Mouse (Mus musculus) kidney, embryonic 16.5 days (tissue): Measurements from ENCODE around the gene Ddit4. TPM values are rescaled to one million over a fixed set of nuclear protein-coding genes. Genes with fewer than 3 reads are reported as not detected.

Source experiments
- ATAC-seq: fragments of 200-750 bp; cut with Nextera tagmentation; 2 replicates; pipeline ENCODE4 v1.8.0; 2017; ENCODE audit warnings: moderate TSS enrichment; ENCODE audit not compliant: low FRiP score, low TSS enrichment
- H3K27ac ChIP-seq: fragments of 300-500 bp; sonication (generic); 2 replicates; pipeline ENCODE4 v1.5.1; 2014; ENCODE audit warnings: low read length
- H3K27me3 ChIP-seq: fragments of 300-500 bp; sonication (generic); 2 replicates; pipeline ENCODE4 v1.6.1; 2014; ENCODE audit warnings: low read length, control low read depth, mixed read lengths; ENCODE audit not compliant: insufficient read depth
- H3K36me3 ChIP-seq: fragments of 300-500 bp; sonication (generic); 2 replicates; pipeline ENCODE4 v1.6.1; 2014; ENCODE audit warnings: low read length, control low read depth, mixed read lengths; ENCODE audit not compliant: insufficient read depth
- H3K4me1 ChIP-seq: fragments of 300-500 bp; sonication (generic); 2 replicates; pipeline ENCODE4 v1.6.1; 2014; ENCODE audit warnings: low read length, control low read depth, mixed read lengths; ENCODE audit not compliant: insufficient read depth
- H3K4me2 ChIP-seq: fragments of 300-500 bp; sonication (generic); replicated peaks from 2 replicates; pipeline ENCODE4 v1.6.1; 2014; ENCODE audit warnings: low read depth, low read length
- H3K4me3 ChIP-seq: fragments of 300-500 bp; sonication (generic); 2 replicates; pipeline ENCODE4 v1.5.1; 2014; ENCODE audit warnings: mild to moderate bottlenecking, low read length
- H3K9ac ChIP-seq: fragments of 300-500 bp; sonication (generic); replicated peaks from 2 replicates; pipeline ENCODE4 v1.6.1; 2014; ENCODE audit warnings: low read length
- H3K9me3 ChIP-seq: fragments of 300-500 bp; sonication (generic); 2 replicates; pipeline ENCODE4 v1.6.1; 2016; ENCODE audit warnings: low read length, control low read depth
- WGBS: fragments of 180-500 bp; shearing (Covaris S2); extraction: QIAGEN DNeasy Blood & Tissue Kit; methylation state at CpG from one replicate; pipeline ENCODE4 v1.1.7; 2014; 5-methylcytosine and 5-hydroxymethylcytosine counted together
- polyA plus RNA-seq: library from polyadenylated mRNA; unstranded; fragments of >200 nt; fragmentation: Nextera tagmentation; extraction: Ambion mirVana; gene quantifications from 2 replicates; pipeline ENCODE4 v1.2.1, GENCODE M21; 2015

The Ddit4 gene
- polyA plus RNA-seq, 1 experiment from 2014 or later: 31.9 TPM

DNA sequence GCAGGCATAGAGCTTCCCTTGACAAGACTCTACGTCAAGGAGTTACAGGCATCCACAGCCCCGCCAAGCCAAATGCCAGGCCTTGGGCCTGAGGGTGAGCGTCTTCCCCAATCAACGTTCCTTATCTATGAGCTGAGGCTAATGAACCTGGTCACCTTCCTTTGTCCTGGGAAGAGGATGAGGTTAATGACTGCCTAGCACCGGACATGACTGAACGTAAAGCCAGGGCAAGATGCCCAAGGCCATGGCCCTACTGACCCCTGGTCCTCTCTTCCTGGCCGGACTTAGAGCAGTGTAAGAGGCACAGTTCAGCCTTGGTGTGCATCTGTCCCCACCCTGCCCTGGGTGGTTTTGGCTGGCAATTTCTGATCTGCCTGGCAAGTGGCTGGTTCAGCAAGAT, 22.4 kb downstream of the Ddit4 start:
- H3K4me3 ChIP-seq: no peak overlapping the region
- no peak overlapping the region for H3K9ac ChIP-seq
- H3K27ac ChIP-seq: no peak overlapping the region
- H3K4me2 ChIP-seq: no peak overlapping the region
- 0 out of 2 replicates have a peak, but pooled peaks cover 8% of the 10 kb centered on the region for H3K4me1 ChIP-seq
- no peaks in the 10 kb centered on the region for H3K9me3 ChIP-seq
- no peak for ATAC-seq
- H3K36me3 ChIP-seq: no peaks in the 10 kb centered on the region
- H3K27me3 ChIP-seq: no peaks in the 10 kb centered on the region
- 74% methylated on average over 7 of the region's 7 CpGs for WGBS

DNA sequence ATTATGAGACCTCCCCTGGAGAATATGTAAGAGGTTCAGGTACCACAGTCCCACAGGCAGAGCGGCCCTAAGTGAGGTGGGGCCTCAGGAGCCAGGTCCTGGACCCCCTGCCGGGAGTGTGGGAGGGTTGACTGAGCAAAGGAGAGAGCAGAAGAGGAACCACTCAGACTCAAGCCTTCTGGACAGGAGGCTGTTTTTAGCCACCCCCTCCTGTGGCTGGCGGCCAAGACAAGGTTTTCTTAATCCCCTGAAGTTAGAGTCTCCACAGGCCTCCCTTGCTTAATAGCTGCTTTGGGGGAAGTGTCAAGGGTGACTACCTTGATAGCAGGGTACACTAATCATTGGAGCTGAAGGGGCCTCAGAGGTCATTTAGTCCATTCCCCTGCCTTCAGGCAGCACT, 27.3 kb downstream of the Ddit4 start:
- no peak overlapping the region for H3K4me3 ChIP-seq
- H3K27ac ChIP-seq: no peak overlapping the region
- no peaks in the 10 kb centered on the region for H3K36me3 ChIP-seq
- no peaks in the 10 kb centered on the region for H3K9me3 ChIP-seq
- no peak for ATAC-seq
- H3K4me1 ChIP-seq: peaks cover 31% of the 10 kb centered on the region
- 0 out of 2 replicates have a peak overlapping the region, but pooled peaks have one; percentile 41 for H3K9ac ChIP-seq
- whole genome bisulfite sequencing: 30% methylated on average over 3 of the region's 3 CpGs
- no peak overlapping the region for H3K4me2 ChIP-seq
- no peaks in the 10 kb centered on the region for H3K27me3 ChIP-seq

DNA sequence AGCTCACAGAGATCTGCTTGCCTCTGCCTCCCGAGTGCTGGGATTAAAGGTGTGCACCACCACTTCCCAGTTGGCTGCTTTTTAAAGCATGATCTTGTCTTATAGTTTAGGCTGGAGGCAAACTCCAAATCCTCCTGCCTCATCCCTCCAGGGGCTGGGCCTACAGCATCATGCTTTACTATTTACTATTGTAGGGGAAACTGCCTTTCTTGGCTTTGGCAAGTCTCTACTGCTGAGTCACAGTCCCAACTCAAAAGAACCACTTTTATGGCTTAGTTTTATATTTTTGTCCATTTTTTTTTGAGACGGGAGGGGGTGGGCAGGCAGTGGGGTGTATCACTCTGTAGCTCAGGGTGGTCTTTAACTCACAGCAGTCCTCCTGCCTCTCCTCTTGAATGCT, 28.1 kb downstream of the Ddit4 start:
- WGBS: 79% methylated on average over 2 of the region's 2 CpGs
- H3K9me3 ChIP-seq: no peaks in the 10 kb centered on the region
- no peaks in the 10 kb centered on the region for H3K36me3 ChIP-seq
- no peak for ATAC-seq
- no peak overlapping the region for H3K4me2 ChIP-seq
- no peaks in the 10 kb centered on the region for H3K27me3 ChIP-seq
- H3K27ac ChIP-seq: no peak overlapping the region
- H3K4me1 ChIP-seq: peaks cover 32% of the 10 kb centered on the region
- no peak overlapping the region for H3K4me3 ChIP-seq
- H3K9ac ChIP-seq: no peak overlapping the region

DNA sequence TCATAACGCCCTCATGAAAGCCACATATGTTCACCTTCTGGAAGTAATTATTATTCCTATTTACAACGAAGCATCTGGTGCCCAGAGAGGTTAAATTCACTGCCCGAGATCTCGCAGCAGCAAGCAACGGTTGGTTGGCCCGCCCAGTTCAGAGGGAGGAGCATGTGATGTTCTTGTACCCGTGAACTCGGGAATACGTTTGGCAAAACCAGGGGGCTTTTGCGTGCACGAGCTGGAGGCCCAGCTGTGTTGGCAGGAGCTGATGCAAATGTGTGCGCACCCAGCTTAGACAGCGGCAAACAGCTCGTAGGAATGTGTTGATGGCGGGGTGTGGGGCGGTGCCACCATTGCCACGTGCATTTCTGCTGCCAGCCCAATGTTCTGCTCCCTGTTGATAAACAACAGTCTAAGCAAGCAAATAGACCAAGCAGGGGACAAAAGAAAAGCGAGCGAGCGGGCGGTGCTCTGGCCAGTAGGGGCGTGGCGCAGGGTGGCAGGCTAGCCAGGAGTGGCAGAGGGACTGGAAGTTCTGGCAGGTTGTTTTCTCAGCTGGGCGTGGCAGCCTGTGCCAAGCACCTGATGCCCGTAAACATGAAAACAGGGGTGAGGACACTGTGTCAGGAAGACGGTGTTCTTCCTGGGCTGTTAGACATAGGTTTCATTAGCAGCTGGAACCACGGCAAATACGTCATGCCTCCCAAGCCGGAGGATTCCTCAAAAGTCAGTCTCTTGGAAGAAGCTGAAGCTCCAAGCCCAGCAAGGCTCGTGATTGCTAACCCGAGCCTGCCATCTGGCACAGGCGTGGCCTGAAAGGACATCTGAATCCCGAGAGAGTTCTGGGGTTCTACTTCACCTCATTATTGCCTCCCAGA, 30.6 kb downstream of the Ddit4 start:
- Histone ChIP-seq H3K4me1 (peaks cover 43% of the 10 kb centered on the region), H3K36me3 (no peaks in the 10 kb centered on the region), H3K9ac (peak overlapping the region; percentile 65), H3K4me2 (peak overlapping the region; percentile 87), H3K9me3 (no peaks in the 10 kb centered on the region), H3K27me3 (no peaks in the 10 kb centered on the region), H3K27ac (peak overlapping the region; percentile 80), H3K4me3 (peak overlapping the region; percentile 52)
- ATAC-seq: peak; percentile 43; the same call in 1 of the 2 replicates
- 2% methylated on average over 33 of the region's 33 CpGs for WGBS

DNA sequence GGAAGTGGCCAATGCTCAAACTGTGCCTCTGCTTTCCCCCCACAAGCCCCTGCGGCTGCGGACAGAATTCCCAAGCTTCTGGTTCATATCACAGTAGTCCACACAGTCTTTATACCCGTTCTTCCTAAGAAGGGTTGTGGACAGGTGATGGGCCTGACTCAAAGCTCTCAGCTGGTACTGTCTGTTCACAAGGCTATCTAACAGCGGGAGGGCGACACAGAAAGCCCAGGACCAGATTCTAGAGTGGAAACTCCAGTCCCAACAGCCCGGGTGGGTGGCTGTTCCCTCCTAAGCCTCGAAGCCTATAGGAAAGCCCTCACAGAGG, 31.2 kb downstream of the Ddit4 start:
- no peaks in the 10 kb centered on the region for H3K9me3 ChIP-seq
- no peaks in the 10 kb centered on the region for H3K36me3 ChIP-seq
- peak overlapping the region; percentile 87 for H3K4me2 ChIP-seq
- peak overlapping the region; percentile 80 for H3K27ac ChIP-seq
- no peaks in the 10 kb centered on the region for H3K27me3 ChIP-seq
- 38% methylated on average over 7 of the region's 7 CpGs for WGBS
- ATAC-seq: no peak
- H3K4me3 ChIP-seq: peak overlapping the region; percentile 52
- H3K4me1 ChIP-seq: peaks cover 46% of the 10 kb centered on the region
- H3K9ac ChIP-seq: peak overlapping the region; percentile 65

DNA sequence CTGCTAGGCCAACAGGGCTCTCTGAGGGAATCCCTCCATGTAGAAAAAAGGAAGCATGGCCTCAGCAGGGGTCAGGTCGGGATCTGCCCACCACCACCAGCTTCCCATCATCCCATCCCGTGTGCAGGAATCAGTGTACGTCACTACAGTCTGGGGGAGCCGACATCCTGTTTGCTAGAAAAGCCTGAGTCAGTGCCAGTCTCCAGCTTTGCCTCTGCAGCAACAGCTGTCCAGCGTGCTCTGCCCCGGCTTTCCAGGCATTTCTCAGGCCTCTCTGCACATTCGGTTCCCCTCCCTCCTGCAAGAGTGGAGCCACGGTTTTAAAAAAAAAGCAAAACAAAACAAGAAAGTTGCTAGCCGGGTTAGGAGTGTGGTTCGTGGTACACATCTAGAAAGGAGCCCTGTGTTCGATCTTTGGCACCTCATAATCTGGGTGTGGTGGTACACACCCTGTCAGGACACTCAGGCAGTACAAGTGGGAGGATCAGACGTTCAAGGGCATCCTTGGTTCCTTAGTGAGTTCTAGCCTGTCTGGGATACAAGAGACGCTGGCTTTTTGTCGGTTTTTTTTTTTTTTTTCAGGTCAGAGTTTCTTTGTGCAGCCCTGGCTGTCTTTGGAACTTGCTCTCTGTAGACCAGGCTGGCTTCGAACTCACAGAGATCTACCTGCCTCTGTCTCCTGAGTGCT, 32.0 kb downstream of the Ddit4 start:
- peak overlapping the region; percentile 39 for H3K27ac ChIP-seq
- 0 out of 2 replicates have a peak overlapping the region, but pooled peaks have one; percentile 20 for H3K9ac ChIP-seq
- no peak overlapping the region for H3K4me3 ChIP-seq
- whole genome bisulfite sequencing: 38% methylated on average over 15 of the region's 15 CpGs
- no peak overlapping the region for H3K4me2 ChIP-seq
- H3K4me1 ChIP-seq: peaks cover 46% of the 10 kb centered on the region
- no peaks in the 10 kb centered on the region for H3K27me3 ChIP-seq
- H3K9me3 ChIP-seq: no peaks in the 10 kb centered on the region
- no peaks in the 10 kb centered on the region for H3K36me3 ChIP-seq
- ATAC-seq: no peak

DNA sequence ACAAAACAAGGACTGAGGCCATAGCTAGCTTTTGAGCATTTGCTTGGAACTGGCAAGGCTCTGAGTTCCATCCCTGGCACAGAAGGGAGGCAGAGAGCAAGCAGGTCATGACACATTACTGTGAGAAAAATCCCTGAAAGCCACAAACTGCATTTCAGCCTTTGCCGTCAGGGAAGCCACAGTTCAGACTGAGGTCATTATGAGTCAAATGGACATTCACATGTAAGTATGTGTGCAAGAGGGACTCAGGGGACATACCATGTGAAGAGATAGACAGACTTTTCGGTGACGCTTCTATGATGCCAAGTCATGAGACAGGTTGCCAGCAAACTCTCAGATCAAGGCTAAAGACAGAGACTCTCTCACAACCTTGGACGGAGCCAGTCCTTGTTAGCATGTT, 33.5 kb downstream of the Ddit4 start:
- H3K27ac ChIP-seq: no peak overlapping the region
- H3K9me3 ChIP-seq: no peaks in the 10 kb centered on the region
- H3K9ac ChIP-seq: no peak overlapping the region
- ATAC-seq: no peak
- WGBS: 92% methylated on average over 4 of the region's 4 CpGs
- H3K4me2 ChIP-seq: no peak overlapping the region
- H3K36me3 ChIP-seq: no peaks in the 10 kb centered on the region
- H3K27me3 ChIP-seq: no peaks in the 10 kb centered on the region
- peaks cover 41% of the 10 kb centered on the region for H3K4me1 ChIP-seq
- no peak overlapping the region for H3K4me3 ChIP-seq

DNA sequence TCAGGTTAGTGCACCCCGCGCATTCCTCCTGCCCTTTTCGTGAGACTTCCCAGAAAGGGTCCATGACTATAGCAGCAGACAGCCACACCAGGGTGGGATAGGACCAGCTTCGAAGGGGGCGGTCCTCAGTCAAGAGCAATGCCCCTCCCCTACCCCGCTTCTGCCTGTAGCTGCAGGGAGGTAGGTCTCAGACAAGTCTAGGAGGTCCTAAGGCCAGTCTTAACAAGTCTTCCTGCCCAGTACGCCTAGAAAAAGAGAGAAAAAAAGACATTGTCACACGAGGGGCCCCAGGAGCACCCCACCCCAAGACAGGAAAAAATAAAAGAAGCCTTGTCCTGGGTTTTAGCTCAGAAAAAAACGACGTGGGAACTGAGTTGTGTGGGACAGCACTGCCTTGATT, 35.0 kb downstream of the Ddit4 start:
- ATAC-seq: peak; percentile 92
- Histone ChIP-seq H3K4me3 (peak overlapping the region; percentile 31), H3K36me3 (no peaks in the 10 kb centered on the region), H3K27ac (peak overlapping the region; percentile 84), H3K9ac (peak overlapping the region; percentile 14), H3K9me3 (no peaks in the 10 kb centered on the region), H3K4me2 (peak overlapping the region; percentile 60), H3K4me1 (peaks cover 43% of the 10 kb centered on the region), H3K27me3 (no peaks in the 10 kb centered on the region)
- 0% methylated on average over 10 of the region's 10 CpGs for WGBS

DNA sequence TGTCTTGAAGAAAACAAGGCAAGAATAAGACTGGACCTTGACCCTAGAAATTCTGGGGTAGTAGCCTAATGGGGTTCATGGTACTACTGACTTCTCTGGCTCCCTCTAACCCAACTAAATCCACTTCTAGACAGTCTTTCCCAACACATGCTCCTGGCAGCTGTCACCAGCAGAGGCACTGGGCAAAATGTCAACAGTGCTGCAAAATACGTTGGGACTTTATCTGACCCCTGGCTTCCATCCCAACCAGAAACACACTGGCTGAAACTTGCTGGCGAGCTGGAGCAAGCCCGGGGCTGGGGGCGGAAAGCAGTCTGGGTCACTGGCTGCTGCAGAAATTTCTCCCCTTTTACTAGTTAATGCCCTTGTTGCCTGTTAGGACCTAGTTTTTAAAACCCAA, 35.5 kb downstream of the Ddit4 start:
- peak; percentile 31; the same call in 1 of the 2 replicates for ATAC-seq

More for the DNA sequence above, 35.5 kb downstream of the Ddit4 start:
- 5% methylated on average over 4 of the region's 4 CpGs for WGBS
- H3K4me3 ChIP-seq: peak overlapping the region; percentile 31
- peak overlapping the region; percentile 84 for H3K27ac ChIP-seq
- peaks cover 43% of the 10 kb centered on the region for H3K4me1 ChIP-seq
- H3K27me3 ChIP-seq: no peaks in the 10 kb centered on the region
- H3K9ac ChIP-seq: peak overlapping the region; percentile 14
- no peaks in the 10 kb centered on the region for H3K9me3 ChIP-seq
- H3K36me3 ChIP-seq: no peaks in the 10 kb centered on the region
- peak overlapping the region; percentile 60 for H3K4me2 ChIP-seq
